Mouse (Mus musculus) CH12.LX (cell line): ENCODE measurements around the gene Zic4. TPM values are rescaled to one million over a fixed set of nuclear protein-coding genes. Genes with fewer than 3 reads are reported as not detected.

Experiments used
- DNase-seq: peaks from one replicate; pipeline ENCODE4 v3.0.0-alpha.2; 2013; ENCODE audit errors: extremely low read depth
- H3K27ac ChIP-seq: 2 replicates; pipeline ENCODE4 v1.5.1; 2012; ENCODE audit warnings: low read depth, mild to moderate bottlenecking, control low read depth, moderate library complexity; ENCODE audit not compliant: insufficient read depth
- H3K27me3 ChIP-seq: replicated peaks from 2 replicates; pipeline ENCODE3; 2012; ENCODE audit warnings: inconsistent platforms
- H3K36me3 ChIP-seq, 2 experiments: replicated peaks in 1 of 2; 2 replicates each; pipeline versions ENCODE3 to v1.6.1; 2012; ENCODE audit warnings: inconsistent platforms in 1 of 2, low read length in 1 of 2, mild to moderate bottlenecking in 1 of 2, mixed read lengths in 1 of 2, moderate library complexity in 1 of 2; ENCODE audit not compliant: control insufficient read depth in 1 of 2, insufficient read depth in 1 of 2
- H3K4me1 ChIP-seq, 2 experiments: 2 replicates each; pipeline ENCODE4 v1.6.1; 2012; ENCODE audit warnings: inconsistent platforms in 1 of 2, moderate library complexity in 1 of 2; ENCODE audit not compliant: insufficient read depth in 2 of 2, control insufficient read depth in 1 of 2
- H3K4me2 ChIP-seq: 2 replicates; pipeline ENCODE4 v1.6.1; 2012; ENCODE audit warnings: low read depth, mild to moderate bottlenecking, control low read depth; ENCODE audit not compliant: poor library complexity, insufficient read depth, severe bottlenecking
- H3K4me3 ChIP-seq, 3 experiments: fragments of 150-350 bp in 1 of 3; sonication (generic) in 1 of 3; replicated peaks in 1 of 3; 2 replicates each; pipeline versions ENCODE3 to v1.5.1; 2011 to 2012; ENCODE audit warnings: low read depth in 2 of 3, low read length in 2 of 3, mild to moderate bottlenecking in 2 of 3, moderate library complexity in 2 of 3, control low read depth in 1 of 3, improper control_type of control experiment in 1 of 3, inconsistent platforms in 1 of 3, mixed read lengths in 1 of 3; ENCODE audit not compliant: poor library complexity in 1 of 3
- H3K79me2 ChIP-seq: replicated peaks from 2 replicates; pipeline ENCODE4 v1.6.1; 2012; ENCODE audit warnings: mild to moderate bottlenecking, moderate library complexity; ENCODE audit not compliant: control insufficient read depth, poor library complexity, insufficient read depth, severe bottlenecking; ENCODE audit errors: extremely low read depth
- H3K9ac ChIP-seq: 2 replicates; pipeline ENCODE4 v1.6.1; 2012; ENCODE audit warnings: low read depth, mild to moderate bottlenecking, control low read depth, moderate library complexity; ENCODE audit not compliant: insufficient read depth
- H3K9me3 ChIP-seq: replicated peaks from 2 replicates; pipeline ENCODE3; 2012; ENCODE audit warnings: low read length, inconsistent platforms, mixed read lengths
- BHLHE40 ChIP-seq: IDR thresholded peaks from 2 replicates; pipeline ENCODE4 v1.6.1; 2011; ENCODE audit warnings: mild to moderate bottlenecking, low read depth, low read length, improper control_type of control experiment
- CHD2 ChIP-seq: IDR thresholded peaks from 2 replicates; pipeline ENCODE4 v1.6.1; 2011; ENCODE audit warnings: low read length, improper control_type of control experiment
- E2F4 ChIP-seq: IDR thresholded peaks from 2 replicates; pipeline ENCODE4 v1.6.1; 2011; ENCODE audit warnings: low read depth, low read length, improper control_type of control experiment; ENCODE audit not compliant: insufficient replicate concordance
- ELF1 ChIP-seq: IDR thresholded peaks from 2 replicates; pipeline ENCODE4 v1.6.1; 2014; ENCODE audit warnings: low read depth, mild to moderate bottlenecking, inconsistent platforms, low read length, improper control_type of control experiment
- EP300 ChIP-seq: IDR thresholded peaks from 2 replicates; pipeline ENCODE4 v1.6.1; 2011; ENCODE audit warnings: low read length, improper control_type of control experiment
- ETS1 ChIP-seq: conservative IDR thresholded peaks from 2 replicates; pipeline ENCODE4 v1.6.1; 2012; ENCODE audit warnings: low read depth, mild to moderate bottlenecking, inconsistent platforms, low read length, improper control_type of control experiment, moderate library complexity
- GABPA ChIP-seq: IDR thresholded peaks from 2 replicates; pipeline ENCODE4 v1.6.1; 2012; ENCODE audit warnings: low read depth, low read length, improper control_type of control experiment, inconsistent platforms; ENCODE audit not compliant: insufficient replicate concordance
- JUN ChIP-seq: IDR thresholded peaks from 2 replicates; pipeline ENCODE4 v1.6.1; 2011; ENCODE audit warnings: low read depth, mild to moderate bottlenecking, low read length, improper control_type of control experiment, moderate library complexity; ENCODE audit not compliant: insufficient read depth
- MAX ChIP-seq: IDR thresholded peaks from 2 replicates; pipeline ENCODE4 v1.6.1; 2011; ENCODE audit warnings: low read length, improper control_type of control experiment
- MAZ ChIP-seq: IDR thresholded peaks from 2 replicates; pipeline ENCODE4 v1.6.1; 2012; ENCODE audit warnings: low read depth, mild to moderate bottlenecking, inconsistent platforms, low read length, improper control_type of control experiment, moderate library complexity
- MEF2A ChIP-seq: IDR thresholded peaks from 2 replicates; pipeline ENCODE4 v1.6.1; 2014; ENCODE audit warnings: low read depth, mild to moderate bottlenecking, inconsistent platforms, low read length, improper control_type of control experiment, borderline replicate concordance
- MXI1 ChIP-seq: IDR thresholded peaks from 2 replicates; pipeline ENCODE4 v1.6.1; 2011; ENCODE audit warnings: mild to moderate bottlenecking, low read depth, low read length, improper control_type of control experiment
- MYC ChIP-seq: IDR thresholded peaks from 2 replicates; pipeline ENCODE4 v1.6.1; 2011; ENCODE audit warnings: low read depth, mild to moderate bottlenecking, improper control_type of control experiment, low read length
- NRF1 ChIP-seq: IDR thresholded peaks from 2 replicates; pipeline ENCODE4 v1.6.1; 2014; ENCODE audit warnings: low read depth, mild to moderate bottlenecking, inconsistent platforms, low read length, improper control_type of control experiment, moderate library complexity
- PAX5 ChIP-seq: IDR thresholded peaks from 2 replicates; pipeline ENCODE4 v1.6.1; 2012; ENCODE audit warnings: low read length, inconsistent platforms, mixed read lengths
- POLR2A ChIP-seq: IDR thresholded peaks from 2 replicates; pipeline ENCODE4 v1.6.1; 2011; ENCODE audit warnings: low read depth, mild to moderate bottlenecking, improper control_type of control experiment, low read length
- SIN3A ChIP-seq: IDR thresholded peaks from 2 replicates; pipeline ENCODE4 v1.6.1; 2012; ENCODE audit warnings: low read length, improper control_type of control experiment, inconsistent platforms
- SMC3 ChIP-seq: IDR thresholded peaks from 2 replicates; pipeline ENCODE4 v1.6.1; 2011; ENCODE audit warnings: low read depth, low read length, improper control_type of control experiment
- TBP ChIP-seq: conservative IDR thresholded peaks from 2 replicates; pipeline ENCODE4 v1.6.1; 2011; ENCODE audit warnings: low read depth, low read length, improper control_type of control experiment
- USF2 ChIP-seq: conservative IDR thresholded peaks from 2 replicates; pipeline ENCODE4 v1.6.1; 2011; ENCODE audit warnings: low read depth, low read length, improper control_type of control experiment
- ZC3H11A ChIP-seq: IDR thresholded peaks from 2 replicates; pipeline ENCODE4 v1.6.1; 2012; ENCODE audit warnings: low read depth, mild to moderate bottlenecking, inconsistent platforms, low read length, improper control_type of control experiment
- ZKSCAN1 ChIP-seq: IDR thresholded peaks from 2 replicates; pipeline ENCODE4 v1.6.1; 2012; ENCODE audit warnings: low read depth, inconsistent platforms, low read length, improper control_type of control experiment, borderline replicate concordance
- ZNF384 ChIP-seq: IDR thresholded peaks from 2 replicates; pipeline ENCODE4 v1.6.1; 2012; ENCODE audit warnings: low read depth, low read length, improper control_type of control experiment, inconsistent platforms
- dilution Hi-C: fragments of 300-500 bp; cut with MboI; formaldehyde crosslinking; loops from 2 replicates; pipeline ENCODE4 v1.14.3; 2020; ENCODE audit warnings: low sequenced_read_pairs; ENCODE audit not compliant: extremely low pct_unique_long_range_greater_than_20kb, extremely low pct_ligation_motif_present
- in situ Hi-C: fragments of 300-500 bp; cut with MboI; formaldehyde crosslinking; loops from 3 replicates; pipeline ENCODE4 v1.14.3; 2019; ENCODE audit warnings: low sequenced_read_pairs, low pct_ligation_motif_present, low pct_unique_long_range_greater_than_20kb, mixed read lengths
- polyA plus RNA-seq: library from polyadenylated mRNA; unstranded; fragments of >175 nt; gene quantifications from 2 replicates; pipeline ENCODE4 v1.2.1, GENCODE M21; 2012; ENCODE audit warnings: low read depth; ENCODE audit not compliant: insufficient read length
- total RNA-seq, 2 experiments: library from RNA; depleted of rRNA; stranded (reverse); fragments of 300-350 nt in 1 of 2; fragments of >200 nt in 1 of 2; gene quantifications; 2 replicates each; pipeline ENCODE4 v1.2.3; 2012 to 2014

Gene Zic4
- total and polyA plus RNA-seq, 3 experiments = not detected

DNA sequence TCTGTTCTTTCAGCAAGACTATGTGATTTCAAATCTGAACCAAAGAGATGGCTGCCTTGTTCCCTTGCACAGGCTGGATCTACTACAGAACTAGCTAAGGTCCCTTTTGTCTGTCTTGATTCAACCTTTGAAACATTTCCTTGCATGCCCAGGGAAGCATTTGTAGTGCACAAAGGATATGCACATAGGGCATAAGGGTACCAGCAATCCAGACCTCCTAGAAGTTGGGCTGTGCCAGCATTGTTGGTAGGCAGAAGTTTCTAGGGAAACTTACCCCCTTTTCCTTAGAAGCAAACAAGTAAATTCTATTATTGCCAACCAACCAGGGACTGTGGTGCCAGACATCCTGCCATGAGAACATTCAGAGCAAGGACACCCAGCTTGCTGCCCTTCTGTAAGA, 8.8 kb downstream of the Zic4 start:
- Histone ChIP-seq H3K4me2 (no peak overlapping the region), H3K27ac (no peak overlapping the region), H3K27me3 (no peaks in the 10 kb centered on the region), H3K4me1 (no peaks in the 10 kb centered on the region), H3K36me3 (no peaks in the 10 kb centered on the region), H3K9me3 (peaks cover 41% of the 10 kb centered on the region), H3K9ac (no peak overlapping the region), H3K4me3 (no peak overlapping the region)
- no peak for DNase-seq
- dilution Hi-C loops (no loop called here), in situ Hi-C loops (no loop called here)
- no peak for TF ChIP-seq MEF2A
- no peak for TF ChIP-seq SMC3
- TF ChIP-seq ZKSCAN1 = no peak
- no peak for TF ChIP-seq ZNF384
- TF ChIP-seq ZC3H11A = no peak
- TF ChIP-seq MYC = no peak
- no peak for TF ChIP-seq TBP
- TF ChIP-seq POLR2A = no peak
- TF ChIP-seq CHD2 = no peak
- no peak for TF ChIP-seq GABPA
- no peak for TF ChIP-seq SIN3A
- no peak for TF ChIP-seq NRF1
- no peak for TF ChIP-seq ETS1
- no peak for TF ChIP-seq JUN
- TF ChIP-seq MXI1 = no peak
- no peak for TF ChIP-seq PAX5
- no peak for TF ChIP-seq MAZ
- TF ChIP-seq ELF1 = no peak
- no peak for TF ChIP-seq USF2
- TF ChIP-seq, all 38 proteins: peak for 0
- H3K79me2 ChIP-seq = no peaks in the 10 kb centered on the region

DNA sequence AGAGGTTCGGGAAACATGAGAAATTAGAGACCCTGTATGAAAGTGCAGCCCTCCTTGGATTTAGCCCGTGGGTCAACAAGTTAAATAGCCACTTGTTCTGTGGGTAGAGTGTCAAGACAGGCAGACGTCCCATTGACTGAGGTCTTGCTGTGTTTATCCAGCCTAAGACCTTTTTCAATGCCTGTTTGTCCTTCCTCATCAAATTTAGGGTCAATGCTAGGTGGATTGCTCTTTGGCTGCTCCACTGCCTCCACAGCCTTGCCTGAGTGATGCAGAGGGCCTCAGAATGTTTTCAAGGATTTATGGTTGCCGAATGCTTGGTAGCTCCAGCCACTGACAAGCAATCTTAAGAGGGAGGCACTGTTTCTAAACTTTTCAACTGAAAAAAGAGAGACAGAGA, 9.4 kb downstream of the Zic4 start:
- Histone ChIP-seq H3K4me2 (no peak overlapping the region), H3K4me1 (no peaks in the 10 kb centered on the region), H3K9me3 (peaks cover 42% of the 10 kb centered on the region), H3K9ac (no peak overlapping the region), H3K27me3 (no peaks in the 10 kb centered on the region), H3K27ac (no peak overlapping the region), H3K79me2 (no peaks in the 10 kb centered on the region), H3K36me3 (no peaks in the 10 kb centered on the region), H3K4me3 (no peak overlapping the region)
- in situ Hi-C loops (no loop called here), dilution Hi-C loops (no loop called here)
- TF ChIP-seq EP300 (no peak), BHLHE40 (no peak), MAX (no peak), E2F4 (no peak), POLR2A (no peak)
- DNase-seq = no peak
